Mouse (Mus musculus) heart, adult 8-10 months (tissue): ENCODE results near the gene Eef1akmt2. TPM values are rescaled to one million over a fixed set of nuclear protein-coding genes. Genes with fewer than 3 reads are reported as not detected.

ENCODE experiments used
- DNase-seq: peaks from one replicate; pipeline ENCODE4 v3.0.0; 2022; ENCODE audit warnings: low spot score
- total RNA-seq, 4 experiments: library from RNA; stranded (reverse); gene quantifications; 2 replicates each; pipeline ENCODE4 v1.2.4; 2022

The Eef1akmt2 gene
- total RNA-seq, 4 experiments from 2014 or later: 6.2 to 10.0 (median 8.4) TPM

DNA sequence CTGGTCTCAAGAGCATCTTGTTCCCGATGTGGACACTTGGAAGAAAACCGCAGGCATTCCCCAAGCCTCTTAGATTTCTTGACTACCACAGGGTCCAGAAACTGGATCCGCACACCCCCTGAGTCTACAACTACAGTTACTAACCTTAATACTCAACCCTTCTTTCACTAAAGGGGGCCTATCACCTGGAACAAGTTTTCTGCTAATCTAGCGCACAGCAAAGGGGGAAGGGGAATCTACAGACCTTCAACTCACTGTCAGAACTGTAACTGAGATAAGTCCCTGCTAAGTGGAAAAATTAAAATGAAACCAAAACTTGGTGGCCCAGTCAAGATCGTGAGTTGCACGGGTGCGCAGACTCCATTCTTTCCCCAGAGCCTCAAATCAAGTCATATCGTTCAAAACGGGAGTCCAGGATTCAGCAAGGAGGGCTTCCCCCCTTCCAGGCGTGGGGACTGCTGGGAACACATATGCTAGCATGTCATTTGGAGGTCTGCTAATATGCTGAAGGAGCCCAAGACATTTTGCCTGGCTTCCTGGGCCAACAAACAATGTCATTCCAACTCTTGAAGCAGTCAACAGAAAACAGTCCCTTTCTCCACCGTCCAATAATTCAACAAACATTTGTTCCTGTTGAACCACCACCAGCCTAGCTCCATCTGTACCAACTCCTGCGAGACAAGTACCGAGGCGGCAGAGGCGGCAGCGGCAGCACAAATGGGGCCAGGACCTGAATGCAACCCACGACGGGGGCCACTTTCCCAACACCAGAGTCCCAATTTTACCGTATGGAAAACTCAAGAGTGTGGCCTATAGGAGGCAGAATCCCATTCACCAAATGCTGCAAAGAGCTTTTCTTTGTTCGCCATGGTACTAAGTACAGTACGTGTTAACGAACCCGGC lies 40.5 kb downstream of the Eef1akmt2 start:
- no peak for DNase-seq

DNA sequence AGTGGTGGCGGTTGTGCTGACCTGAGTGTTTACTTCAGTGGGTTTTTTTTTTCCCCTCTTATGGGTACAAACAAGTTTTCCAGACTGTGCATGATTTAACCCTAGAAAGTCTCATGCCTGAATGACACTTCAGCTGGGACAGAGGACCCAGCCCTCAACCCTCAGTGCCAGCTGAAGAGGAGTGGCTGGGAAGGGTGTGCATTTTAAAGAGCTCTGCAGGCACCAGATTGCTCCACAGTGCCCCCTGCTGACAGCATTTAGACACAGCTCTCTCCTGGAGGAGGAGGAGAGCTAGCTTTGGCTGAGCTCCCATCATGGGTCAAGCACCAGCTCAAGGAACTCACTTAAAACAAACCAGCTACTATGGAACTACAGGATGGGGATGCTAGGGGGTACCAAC lies 41.6 kb downstream of the Eef1akmt2 start:
- DNase-seq: peak; percentile 92

- DNase-seq: no peak
Observed at GRCm38 (mm10) chr7:132810368-132810767, 42.1 kb downstream of the Eef1akmt2 start.

GRCm38 (mm10) chr7:132809721-132810120 lies 42.8 kb downstream of the Eef1akmt2 start:
- no peak for DNase-seq

DNA sequence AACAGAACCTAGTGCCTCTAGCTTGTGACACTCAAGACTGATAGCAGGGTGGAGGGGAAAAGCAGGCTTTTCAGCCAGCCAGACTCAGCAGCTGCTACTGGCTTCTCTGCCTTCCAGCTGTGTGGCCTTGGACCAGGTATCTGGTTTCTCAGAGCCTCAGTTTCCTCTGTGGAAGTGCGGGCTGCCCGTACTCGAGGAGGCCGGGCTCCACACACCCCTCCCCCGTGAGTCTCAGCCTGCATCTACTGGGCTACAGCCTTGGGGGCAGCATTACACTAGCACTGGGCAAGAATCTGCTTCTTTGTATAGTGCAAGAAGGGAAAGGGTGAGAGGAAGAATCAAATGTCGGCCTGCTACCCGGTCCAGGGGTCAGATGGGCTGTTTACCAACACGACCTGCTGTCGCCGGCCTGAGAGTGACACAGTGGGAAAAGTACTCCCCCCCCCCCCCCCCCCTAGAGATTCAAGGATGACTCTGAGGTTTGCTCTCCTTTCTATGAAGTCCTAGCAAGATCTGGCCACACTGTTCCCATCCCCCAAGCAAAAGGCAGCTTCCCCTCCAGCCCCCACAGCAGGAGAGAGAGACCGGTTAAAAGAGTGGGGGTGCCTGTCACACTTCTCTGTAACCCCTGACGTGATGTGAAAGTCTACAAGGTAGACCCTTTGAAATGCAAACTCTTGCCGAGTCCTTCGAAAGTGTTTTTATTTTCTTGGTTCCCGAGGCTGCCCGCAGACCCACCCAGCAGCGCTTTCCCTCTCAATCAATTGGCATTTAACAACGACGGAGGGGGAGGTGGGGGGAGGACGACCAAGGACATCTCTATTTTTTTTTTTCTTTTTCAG lies 43.4 kb downstream of the Eef1akmt2 start:
- DNase-seq: no peak

DNA sequence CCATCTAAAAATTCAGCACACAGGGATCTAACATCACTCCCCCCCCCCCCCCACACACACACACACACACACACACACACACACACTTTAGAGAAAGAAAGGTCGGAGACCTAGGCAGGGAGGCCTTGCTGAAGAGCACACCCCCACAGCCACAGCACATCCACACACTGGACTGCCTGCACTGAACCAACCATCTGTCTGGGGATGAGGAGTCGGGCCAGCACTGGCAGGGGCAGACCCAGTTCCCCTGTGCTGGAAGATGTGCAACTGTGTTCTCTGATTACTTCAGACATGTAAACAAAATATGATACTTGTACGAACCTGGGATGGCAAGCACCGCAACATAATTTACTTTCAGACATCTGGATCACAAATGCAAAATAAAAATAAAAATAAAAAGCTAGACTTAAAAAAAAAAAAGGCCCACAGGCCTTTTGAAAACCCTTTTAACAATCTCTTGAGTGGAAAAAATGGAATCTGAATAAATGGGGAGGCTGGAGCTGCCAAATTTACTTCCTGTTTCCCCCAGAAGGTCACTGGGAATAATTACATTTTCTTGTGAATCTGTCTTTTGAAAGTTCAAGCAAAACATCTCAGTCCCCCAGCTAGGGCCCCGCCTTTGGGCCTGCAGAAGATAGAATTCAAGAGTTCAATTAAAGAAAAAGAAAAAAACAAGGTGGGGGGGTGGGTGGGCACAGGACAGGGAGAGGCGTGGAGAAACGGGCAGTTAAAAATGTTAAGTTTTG lies 44.2 kb downstream of the Eef1akmt2 start:
- no peak for DNase-seq

DNA sequence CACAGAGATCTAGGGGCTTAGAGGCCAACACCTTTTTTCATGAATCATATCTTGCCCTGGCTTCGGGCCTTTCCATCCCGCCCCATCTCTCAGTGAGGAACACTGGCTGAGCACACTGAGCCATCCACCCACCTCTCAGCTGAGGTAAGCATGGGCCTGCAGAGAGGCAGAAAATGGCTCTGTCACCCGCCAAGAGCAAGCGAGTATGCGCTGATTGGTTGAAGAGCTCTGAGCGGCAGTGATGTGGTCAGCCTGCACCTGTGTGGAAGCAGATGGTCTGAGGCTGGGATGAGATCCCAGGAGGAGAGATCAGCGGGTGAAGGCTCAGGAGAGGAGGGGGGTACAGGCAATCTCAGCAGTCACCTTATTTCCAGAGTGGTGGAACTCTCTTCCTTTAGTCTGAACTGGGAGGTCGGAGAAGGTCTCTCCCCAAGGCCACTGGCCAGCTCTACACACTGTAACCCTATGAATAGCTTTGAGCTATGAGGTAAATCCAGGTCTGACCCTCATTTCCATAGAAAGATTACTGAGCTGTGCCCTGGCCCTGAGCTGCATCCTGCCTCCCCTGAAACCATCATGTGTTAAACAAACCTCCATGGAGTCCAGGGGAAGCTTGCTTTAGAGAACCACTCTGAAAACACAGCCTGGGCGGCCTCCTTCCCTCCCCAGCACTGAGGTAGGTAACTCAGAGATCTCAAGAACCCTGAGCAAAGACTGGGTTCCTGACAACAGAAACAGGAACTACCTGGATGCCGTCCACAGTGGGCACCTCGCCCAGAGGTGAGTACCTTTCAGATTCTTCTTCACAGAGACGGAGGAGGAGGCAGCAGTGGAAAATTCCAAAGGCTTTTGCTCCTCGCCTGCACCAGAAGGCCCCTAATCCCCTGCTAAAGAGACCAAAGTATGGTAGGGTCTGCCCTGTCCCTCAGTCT lies 45.3 kb downstream of the Eef1akmt2 start:
- DNase-seq: no peak

GRCm38 (mm10) chr7:132806286-132806685 lies 46.2 kb downstream of the Eef1akmt2 start:
- no peak for DNase-seq

DNA sequence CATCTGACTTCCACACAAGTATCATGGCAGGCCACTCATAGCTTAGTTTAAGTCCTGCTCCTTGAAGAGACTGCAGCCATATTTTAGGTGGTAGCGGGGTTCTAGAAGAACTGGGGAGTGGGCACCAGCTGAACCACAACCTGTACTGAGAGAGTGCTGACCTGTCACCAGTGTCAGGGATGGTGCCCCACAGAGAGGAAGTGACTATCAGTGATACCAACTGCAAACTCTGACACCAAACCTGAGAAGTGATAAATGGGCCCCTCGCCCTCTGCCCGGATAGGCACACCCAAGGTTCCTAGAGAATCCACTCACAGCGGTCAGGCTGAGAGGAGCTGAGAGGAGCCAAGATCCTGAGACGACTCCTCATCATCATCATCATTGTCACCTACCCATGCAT lies 47.5 kb downstream of the Eef1akmt2 start:
- DNase-seq: no peak

DNA sequence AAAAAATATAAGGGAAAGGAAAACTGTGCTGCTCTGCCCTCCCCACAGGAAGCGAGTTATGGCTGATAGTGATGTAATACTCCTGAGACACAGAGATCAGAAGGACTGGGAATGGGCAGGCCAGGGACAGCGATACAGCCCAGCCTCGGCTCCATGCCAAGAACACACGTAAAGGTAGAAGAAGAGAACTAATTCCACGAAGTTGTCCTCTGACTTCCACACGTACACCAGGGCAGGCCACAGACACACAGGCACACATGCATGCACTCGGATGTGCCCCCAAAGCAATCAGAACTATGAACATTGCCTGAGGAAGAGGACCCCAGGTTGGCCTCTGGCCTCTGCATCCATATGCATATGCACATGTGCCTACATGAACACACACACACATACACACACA lies 48.0 kb downstream of the Eef1akmt2 start:
- DNase-seq: no peak

- DNase-seq: no peak
Observed at GRCm38 (mm10) chr7:132803962-132804361, 48.5 kb downstream of the Eef1akmt2 start.

GRCm38 (mm10) chr7:132803336-132803735 lies 49.1 kb downstream of the Eef1akmt2 start:
- no peak for DNase-seq

DNA sequence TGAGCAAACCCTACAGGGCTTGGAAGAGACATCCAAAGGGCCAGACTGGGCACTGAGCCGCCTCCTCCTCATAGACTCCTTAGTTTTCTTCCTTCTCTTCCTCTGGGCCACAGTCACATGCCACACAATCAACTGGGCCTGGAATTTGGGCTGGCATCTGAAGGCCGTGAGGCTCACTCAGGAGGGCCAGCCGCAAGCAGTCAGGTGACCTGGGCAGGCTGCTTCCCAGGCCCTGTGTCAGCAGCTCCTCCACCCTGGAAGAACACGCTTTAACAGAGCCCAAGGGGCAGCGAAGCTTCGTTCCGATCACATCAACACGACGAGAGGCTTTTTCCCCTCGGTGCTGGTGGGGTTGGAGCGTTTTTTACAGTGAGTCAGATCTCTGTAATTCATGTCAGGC lies 49.8 kb downstream of the Eef1akmt2 start:
- DNase-seq: no peak

- no peak for DNase-seq
Observed at GRCm38 (mm10) chr7:132802066-132802465, 50.4 kb downstream of the Eef1akmt2 start.

DNA sequence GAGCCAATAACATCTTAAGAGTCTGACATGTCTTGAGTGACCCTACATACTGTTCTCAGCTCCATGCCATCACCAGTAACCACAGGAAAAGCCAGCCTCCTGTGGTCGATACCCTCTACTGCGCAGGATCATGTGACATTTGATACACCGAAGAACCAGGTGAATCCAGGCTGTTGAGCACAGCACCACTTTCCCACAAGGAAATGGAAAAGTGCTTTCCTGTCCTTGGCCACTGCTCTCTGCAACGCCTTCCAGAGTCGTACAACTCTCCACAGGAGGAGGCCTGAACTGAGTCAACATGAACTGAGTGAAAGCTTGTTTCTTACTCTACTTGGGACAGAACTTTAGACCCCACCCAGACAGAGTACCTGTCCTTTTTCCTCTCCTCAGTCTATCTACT lies 51.0 kb downstream of the Eef1akmt2 start:
- no peak for DNase-seq

DNA sequence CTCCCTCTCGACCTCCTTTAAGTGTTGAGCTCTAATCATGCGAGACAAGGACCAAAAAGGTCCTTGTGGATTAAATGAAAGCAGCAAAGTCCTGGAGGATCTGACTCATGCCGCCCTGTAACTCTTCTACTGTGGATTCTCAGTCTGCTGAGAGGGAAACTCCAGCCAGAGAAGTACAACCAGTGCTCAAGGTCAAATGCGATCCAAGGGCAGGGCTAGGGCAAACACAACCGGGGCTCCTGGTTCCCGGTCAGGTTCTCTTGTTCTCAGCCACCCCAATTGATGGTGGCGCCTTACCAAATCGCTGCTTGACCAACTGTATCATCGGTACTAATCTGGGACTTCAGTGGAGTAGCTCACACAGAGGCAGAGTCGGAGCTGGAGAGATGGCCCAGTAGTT lies 51.6 kb downstream of the Eef1akmt2 start:
- DNase-seq: no peak

- DNase-seq: no peak
Observed at GRCm38 (mm10) chr7:132799119-132800016, 53.1 kb downstream of the Eef1akmt2 start.

DNA sequence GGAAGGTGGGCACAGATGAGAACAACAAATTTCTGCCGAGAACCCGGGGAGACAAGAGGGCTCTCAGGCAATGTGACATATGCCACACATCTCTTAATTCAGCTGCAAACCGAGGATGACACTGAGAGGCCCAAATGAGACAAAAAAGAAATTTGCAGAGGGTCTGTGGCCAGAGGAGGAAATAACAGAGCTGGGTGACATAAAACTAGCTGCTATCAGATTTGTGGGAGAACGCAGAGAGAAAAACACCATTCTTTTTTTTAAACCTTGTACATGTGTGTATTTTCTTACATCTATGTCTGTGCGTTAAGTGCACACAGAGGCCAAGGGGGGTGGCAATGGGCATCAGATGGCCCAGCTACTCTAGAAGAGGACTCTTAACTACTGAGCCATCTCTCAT lies 57.3 kb downstream of the Eef1akmt2 start:
- no peak for DNase-seq

DNA sequence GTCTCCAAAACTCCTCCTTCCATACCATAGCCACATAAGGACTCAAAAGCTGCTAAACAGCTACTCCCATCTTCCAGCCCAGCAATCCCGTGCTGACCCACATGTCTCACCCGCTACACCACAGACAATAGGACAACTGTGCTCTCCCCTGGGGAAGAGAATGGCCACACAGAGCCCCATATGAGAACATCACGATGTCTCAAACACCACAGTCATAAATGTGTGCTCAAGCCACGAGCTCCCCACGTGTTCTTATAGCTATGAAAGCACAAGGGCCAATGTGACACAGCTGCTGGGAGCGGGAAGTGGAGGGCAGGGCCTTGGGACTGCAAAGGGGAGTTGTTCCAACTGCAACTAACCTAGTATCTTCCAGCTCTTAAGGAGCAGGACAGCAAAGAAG lies 59.0 kb downstream of the Eef1akmt2 start:
- no peak for DNase-seq
